Mouse (Mus musculus) forelimb bud, embryonic 11.5 days (tissue): ENCODE data around the gene A830031A19Rik.

Experiments used
- DNase-seq: peaks from one replicate; pipeline ENCODE4 v3.0.0-alpha.2; 2012; ENCODE audit warnings: low read depth, low spot score

The A830031A19Rik gene

DNA sequence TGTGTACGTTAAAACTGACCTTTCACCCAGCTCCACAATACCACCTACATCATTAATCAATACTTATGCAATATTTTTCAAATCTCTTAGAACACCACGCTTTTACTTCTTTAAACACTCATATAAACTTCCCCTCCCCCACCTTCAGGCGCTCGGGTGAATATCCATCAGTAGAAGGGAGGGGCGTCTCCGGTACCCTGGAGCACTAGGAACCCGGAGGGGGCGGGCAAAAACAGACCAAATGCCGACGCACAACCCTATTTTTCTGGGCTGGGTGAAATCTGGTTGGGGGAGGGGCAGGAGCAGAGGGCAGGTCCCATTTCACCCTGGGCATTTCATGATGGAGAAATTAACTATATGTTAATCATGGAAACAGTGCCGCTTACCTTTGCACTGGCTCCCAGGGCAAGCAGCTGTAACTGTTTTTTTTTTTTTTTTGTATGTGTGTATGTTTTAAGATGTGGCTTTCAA, at the start of gene A830031A19Rik:
Gene A830031A19Rik (minus strand): TSS at position 421 of the 471 bp plus-strand sequence.
- DNase-seq, result no peak

GRCm38 (mm10) chr11:24123991-24124390, 49.1 kb upstream of the A830031A19Rik start:
- DNase-seq, result no peak

GRCm38 (mm10) chr11:24122899-24123298, 48.0 kb upstream of the A830031A19Rik start:
- no peak for DNase-seq

GRCm38 (mm10) chr11:24121136-24121535, 46.3 kb upstream of the A830031A19Rik start:
- no peak for DNase-seq

GRCm38 (mm10) chr11:24116582-24117318, 41.9 kb upstream of the A830031A19Rik start:
- no peak for DNase-seq

DNA sequence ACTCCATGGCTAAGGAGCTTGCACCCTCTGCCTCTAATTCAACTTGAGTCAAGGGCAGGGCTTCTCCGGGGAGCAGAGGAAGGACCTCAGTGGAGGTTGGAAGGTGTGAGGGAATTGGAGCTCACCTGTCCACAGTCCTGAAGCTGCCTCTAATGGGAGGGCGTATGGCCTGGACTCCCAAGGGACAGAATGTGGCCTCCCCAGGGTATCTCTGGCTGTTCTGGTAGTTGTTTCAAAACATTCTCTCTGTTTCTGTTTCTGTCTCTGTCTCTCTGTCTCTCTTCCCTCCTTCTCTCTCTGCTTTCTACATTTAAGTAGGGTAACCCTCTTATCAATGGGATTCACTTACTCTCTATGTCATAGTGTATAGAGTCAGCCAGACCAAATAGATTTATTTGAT, 41.2 kb upstream of the A830031A19Rik start:
- no peak for DNase-seq

GRCm38 (mm10) chr11:24115017-24115752, 40.3 kb upstream of the A830031A19Rik start:
- no peak for DNase-seq

- no peak for DNase-seq
These were observed 36.9 kb upstream of the A830031A19Rik start for GRCm38 (mm10) chr11:24111720-24112119.

GRCm38 (mm10) chr11:24110113-24110512, 35.3 kb upstream of the A830031A19Rik start:
- no peak for DNase-seq

DNA sequence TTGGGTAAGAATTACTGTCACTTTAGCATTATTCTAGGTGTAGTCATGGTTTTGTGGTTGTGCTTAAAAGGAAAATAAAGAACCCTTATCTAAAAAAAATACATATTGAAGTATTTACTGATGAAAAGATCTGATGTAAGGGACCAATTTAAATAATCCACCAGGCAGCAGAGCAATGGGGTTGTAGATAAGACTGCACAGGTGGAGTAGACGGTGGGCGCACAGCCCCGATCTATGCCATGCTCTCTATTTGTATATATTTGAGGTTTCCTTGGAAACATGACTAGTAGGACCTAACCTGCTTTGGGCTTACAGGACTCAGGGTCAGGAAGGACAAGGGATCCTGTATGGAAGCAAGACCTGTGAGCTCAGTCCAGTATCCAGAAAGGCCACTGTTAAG, 34.5 kb upstream of the A830031A19Rik start:
- no peak for DNase-seq

DNA sequence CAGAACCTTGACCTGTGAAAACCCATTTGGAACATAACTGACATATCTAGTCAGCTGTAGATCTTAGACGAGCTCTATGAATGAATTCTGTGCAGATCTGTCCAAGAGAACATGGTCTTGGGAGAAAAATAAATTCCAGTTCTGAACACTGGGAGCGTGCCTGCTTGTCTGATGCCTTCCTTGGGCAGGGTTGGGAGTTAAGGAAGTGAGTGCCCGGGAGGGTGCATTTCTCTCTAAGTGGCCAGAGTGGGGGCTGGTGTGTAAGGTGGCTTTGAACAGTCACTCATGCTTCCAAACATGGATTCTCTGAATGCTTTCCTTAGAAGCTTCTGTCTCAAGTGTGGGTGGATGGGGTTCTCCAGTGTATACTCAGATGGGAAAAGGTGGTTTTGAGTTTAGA, 34.1 kb upstream of the A830031A19Rik start:
- DNase-seq, result no peak

GRCm38 (mm10) chr11:24107414-24107813, 32.6 kb upstream of the A830031A19Rik start:
- DNase-seq, result no peak

GRCm38 (mm10) chr11:24103128-24103742, 28.4 kb upstream of the A830031A19Rik start:
- DNase-seq, result no peak

DNA sequence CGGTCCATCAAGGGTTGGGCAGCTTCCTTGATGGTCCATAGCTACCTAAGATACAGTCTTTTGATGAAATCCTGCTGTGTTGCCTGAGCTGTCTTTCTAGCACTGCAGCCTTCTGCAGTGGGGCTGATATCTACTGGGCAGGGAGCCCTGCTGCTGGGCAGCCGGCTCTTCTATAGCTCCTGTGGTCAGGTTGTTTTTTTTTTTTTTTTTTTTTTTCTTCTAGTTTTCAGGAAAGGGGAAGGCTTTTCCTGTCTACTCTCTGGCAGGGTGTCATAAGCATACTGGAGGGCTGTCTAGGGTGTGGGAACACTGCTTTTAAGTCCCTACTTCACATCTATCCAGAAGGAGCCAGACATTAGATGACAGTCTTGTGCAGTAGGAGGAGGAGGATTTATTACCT, 27.5 kb upstream of the A830031A19Rik start:
- DNase-seq, result no peak

GRCm38 (mm10) chr11:24101625-24102024, 26.8 kb upstream of the A830031A19Rik start:
- no peak for DNase-seq

GRCm38 (mm10) chr11:24100449-24101070, 25.7 kb upstream of the A830031A19Rik start:
- DNase-seq, result no peak

GRCm38 (mm10) chr11:24099886-24100293, 25.0 kb upstream of the A830031A19Rik start:
- DNase-seq, result no peak

- no peak for DNase-seq
These were observed 24.4 kb upstream of the A830031A19Rik start for GRCm38 (mm10) chr11:24099215-24099614.

- no peak for DNase-seq
These were observed 23.8 kb upstream of the A830031A19Rik start for GRCm38 (mm10) chr11:24098662-24099061.

GRCm38 (mm10) chr11:24098069-24098468, 23.2 kb upstream of the A830031A19Rik start:
- no peak for DNase-seq

DNA sequence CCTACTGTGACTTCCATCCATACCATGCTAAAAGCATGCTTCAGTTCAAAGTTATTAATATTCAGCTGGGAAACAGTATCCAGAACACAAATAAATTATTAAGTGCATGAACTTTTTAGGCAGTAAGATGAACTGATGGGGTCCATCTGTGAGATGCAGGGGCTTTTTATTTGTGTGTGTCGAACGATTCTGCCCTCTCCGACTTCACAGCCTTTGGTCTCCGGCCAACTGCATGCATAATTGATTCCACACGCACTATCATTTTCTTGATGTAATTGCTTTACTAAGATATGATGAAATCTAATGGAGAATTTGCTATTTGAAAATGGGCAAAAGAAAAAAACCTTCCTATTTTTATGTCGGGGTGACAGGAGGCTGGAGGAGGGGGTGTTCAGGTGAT, 22.2 kb upstream of the A830031A19Rik start:
- no peak for DNase-seq

- DNase-seq, result no peak
These were observed 21.6 kb upstream of the A830031A19Rik start for GRCm38 (mm10) chr11:24096483-24096882.
